8 mouse cellular contexts compared by ENCODE assay signal in genomic region chr5:144769067-144769482, GRCm38 (mm10). TPM values are rescaled to one million over a fixed set of nuclear protein-coding genes. Genes with fewer than 3 reads are reported as not detected.
A peak's percentile ranks its signal among the peaks of the same experiment; 100 is the strongest.
DNase-seq lines count a peak whose midpoint lies in the region; ATAC-seq and TF ChIP-seq lines count a peak whose summit lies in the region.

No protein-coding gene starts in this region.

- TF ChIP-seq POLR2A in ES-Bruce4 (IDR thresholded peaks at IDR 0.05; ENCODE audit: insufficient read depth, low read length) = no peak

- peak overlapping the region; percentile 63 for H3K4me2 ChIP-seq in heart, embryonic 11.5 days
- H3K4me2 ChIP-seq in liver, embryonic 13.5 days = peak overlapping the region; percentile 91

- 17% methylated on average over 8 of the region's 8 CpGs for WGBS in heart, embryonic 11.5 days (ENCODE audit: insufficient replicate concordance)
- 17% methylated on average over 8 of the region's 8 CpGs for WGBS in liver, embryonic 13.5 days (ENCODE audit: insufficient replicate concordance)

- H3K4me1 ChIP-seq in heart, embryonic 11.5 days (ENCODE audit: control insufficient read depth, insufficient read depth, low read length) = peaks cover 8% of the 10 kb centered on the region
- H3K4me1 ChIP-seq in ES-Bruce4 (ENCODE audit: control insufficient read depth, insufficient read depth, low read length) = no peaks in the 10 kb centered on the region
- H3K4me1 ChIP-seq in liver, embryonic 13.5 days (replicated peaks) = peaks cover 29% of the 10 kb centered on the region

- no peak for DNase-seq in heart, adult 18-20 months
- DNase-seq in liver, embryonic 13.5 days = no peak
- DNase-seq in spleen, adult 12 weeks (ENCODE audit: low spot score) = no peak
- DNase-seq in MN1 (ENCODE audit: low spot score) = no peak
- no peak for DNase-seq in thymus, postnatal 25 days

- no peaks in the 10 kb centered on the region for H3K27me3 ChIP-seq in heart, embryonic 11.5 days (ENCODE audit: control insufficient read depth, insufficient read depth, low read length)
- H3K27me3 ChIP-seq in ES-Bruce4 (ENCODE audit: control insufficient read depth, insufficient read depth, low read length, poor library complexity, severe bottlenecking) = no peaks in the 10 kb centered on the region
- no peaks in the 10 kb centered on the region for H3K27me3 ChIP-seq in liver, embryonic 13.5 days

- no peaks in the 10 kb centered on the region for H3K9me3 ChIP-seq in heart, embryonic 11.5 days (replicated peaks; ENCODE audit: control insufficient read depth, low read length)
- H3K9me3 ChIP-seq in ES-Bruce4 (replicated peaks; ENCODE audit: control insufficient read depth, insufficient read depth, low read length, poor library complexity, severe bottlenecking) = no peaks in the 10 kb centered on the region
- H3K9me3 ChIP-seq in liver, embryonic 13.5 days (replicated peaks) = no peaks in the 10 kb centered on the region

- no peak for TF ChIP-seq EP300 in ES-Bruce4 (IDR thresholded peaks at IDR 0.05; ENCODE audit: insufficient read depth, low read depth, low read length)

- TF ChIP-seq CTCF in ES-Bruce4 (IDR thresholded peaks at IDR 0.05; ENCODE audit: low read depth, low read length) = no peak

- H3K4me3 ChIP-seq in heart, embryonic 11.5 days (ENCODE audit: low read depth, low read length) = peak overlapping the region; percentile 63
- peak overlapping the region; percentile 96 for H3K4me3 ChIP-seq in ES-Bruce4 (ENCODE audit: low read depth, low read length)
- H3K4me3 ChIP-seq in liver, embryonic 13.5 days (replicated peaks) = peak overlapping the region; percentile 94

- no peak for ATAC-seq in heart, embryonic 11.5 days (replicated peaks; ENCODE audit: insufficient number of reproducible peaks, low FRiP score, low TSS enrichment)
- ATAC-seq in erythroblast, adult 5-6 weeks (replicated peaks; ENCODE audit: low FRiP score, poor library complexity, severe bottlenecking) = peak; percentile 24
- peak; percentile 6; the same call in 1 of the 2 replicates for ATAC-seq in liver, embryonic 13.5 days (ENCODE audit: low read depth)

- H3K36me3 ChIP-seq in heart, embryonic 11.5 days (ENCODE audit: control insufficient read depth, insufficient read depth, low read length) = peaks cover 14% of the 10 kb centered on the region
- 0 out of 2 replicates have a peak, but pooled peaks cover 6% of the 10 kb centered on the region for H3K36me3 ChIP-seq in ES-Bruce4 (ENCODE audit: control insufficient read depth, insufficient read depth, low read length, poor library complexity, severe bottlenecking)
- H3K36me3 ChIP-seq in liver, embryonic 13.5 days = peaks cover 33% of the 10 kb centered on the region

- peak overlapping the region; percentile 82 for H3K27ac ChIP-seq in heart, embryonic 11.5 days (ENCODE audit: low read depth, low read length)
- H3K27ac ChIP-seq in ES-Bruce4 (ENCODE audit: insufficient read depth, low read length) = no peak overlapping the region
- H3K27ac ChIP-seq in liver, embryonic 13.5 days = peak overlapping the region; percentile 90

- peak overlapping the region; percentile 95 for H3K9ac ChIP-seq in heart, embryonic 11.5 days (ENCODE audit: low read depth, low read length)
- H3K9ac ChIP-seq in ES-Bruce4 (ENCODE audit: low read depth, poor library complexity, severe bottlenecking) = peak overlapping the region; percentile 83
- H3K9ac ChIP-seq in liver, embryonic 13.5 days = peak overlapping the region; percentile 93

RNA-seq across cellular contexts. Expression of gene Trrap, which starts 1.5 kb away (rescaled TPM):
- 62.6 and 75.7 TPM in 2 replicates for polyA plus RNA-seq in heart, embryonic 11.5 days (2014; fragmentation: Nextera tagmentation; extraction: Ambion mirVana)
- 10 to 100 TPM; 35.4 to 43.4 TPM for total RNA-seq in heart, adult 18-20 months (2021)
- 106 and 116 TPM in 2 replicates for polyA plus RNA-seq in ES-Bruce4 (2011; ENCODE audit: insufficient read depth, insufficient read length, low read depth, missing spikeins)
- total RNA-seq in erythroblast, adult 5-6 weeks (2015; ENCODE audit: low replicate concordance) = 17.7 and 33.9 TPM in 2 replicates
- total RNA-seq in erythroblast, adult 5-6 weeks (2017; ENCODE audit: low replicate concordance) = 14.5 and 16.5 TPM in 2 replicates
- 14.3 and 17.2 TPM in 2 replicates for polyA plus RNA-seq in liver, embryonic 13.5 days (2015; fragmentation: Nextera tagmentation; extraction: Ambion mirVana)

RNA-seq across cellular contexts. Expression of gene Tmem130, which starts 7.5 kb away (rescaled TPM):
- 0.79 and 1.4 TPM in 2 replicates for polyA plus RNA-seq in heart, embryonic 11.5 days (2014; fragmentation: Nextera tagmentation; extraction: Ambion mirVana)
- total RNA-seq in heart, adult 18-20 months (2021) = under 1 TPM; 0.25 to 0.49 TPM
- 1.8 and 2.9 TPM in 2 replicates for polyA plus RNA-seq in ES-Bruce4 (2011; ENCODE audit: insufficient read depth, insufficient read length, low read depth, missing spikeins)
- not detected in 2 replicates for total RNA-seq in erythroblast, adult 5-6 weeks (2015; ENCODE audit: low replicate concordance)
- total RNA-seq in erythroblast, adult 5-6 weeks (2017; ENCODE audit: low replicate concordance) = not detected in 2 replicates
- 0.57 and 0.95 TPM in 2 replicates for polyA plus RNA-seq in liver, embryonic 13.5 days (2015; fragmentation: Nextera tagmentation; extraction: Ambion mirVana)
